Mouse (Mus musculus): ENCODE data around the gene Hk1. TPM values are rescaled to one million over a fixed set of nuclear protein-coding genes. Genes with fewer than 3 reads are reported as not detected.

The Hk1 gene
- 25.4 and 33.7 TPM in 2 replicates for polyA plus RNA-seq (2016; fragmentation: Nextera tagmentation; extraction: Ambion mirVana)

GRCm38 (mm10) chr10:62379808-62380207, at the start of gene Hk1:
TSS of gene Hk1 (minus strand) at chr10:62379908.
- DNase-seq (ENCODE audit: low spot score) = no peak
- no peak within 1 kb of the TSS for H3K4me3 ChIP-seq
- H3K27ac ChIP-seq = no peak within 1 kb of the TSS
- H3K9me3 ChIP-seq (replicated peaks) = no peaks in the 10 kb centered on the region
- 86% methylated on average over 1 of the region's 1 CpGs for WGBS
- H3K36me3 ChIP-seq = no peaks in the 10 kb centered on the region
- H3K4me1 ChIP-seq = no peaks in the 10 kb centered on the region
- no peaks in the 10 kb centered on the region for H3K27me3 ChIP-seq (ENCODE audit: low read depth, poor library complexity, severe bottlenecking)

GRCm38 (mm10) chr10:62425081-62425871, 45.6 kb upstream of the Hk1 start:
- no peak overlapping the region; the same call in 1 of the 2 replicates for H3K27ac ChIP-seq
- no peaks in the 10 kb centered on the region for H3K27me3 ChIP-seq (ENCODE audit: low read depth, poor library complexity, severe bottlenecking)
- 56% methylated on average over 9 of the region's 9 CpGs for WGBS
- H3K36me3 ChIP-seq = peaks cover 28% of the 10 kb centered on the region
- H3K9me3 ChIP-seq (replicated peaks) = no peaks in the 10 kb centered on the region
- no peak overlapping the region for H3K4me3 ChIP-seq
- no peak for DNase-seq (ENCODE audit: low spot score)
- H3K4me1 ChIP-seq = peaks cover 20% of the 10 kb centered on the region

GRCm38 (mm10) chr10:62422255-62422654, 42.5 kb upstream of the Hk1 start, which contains the start of gene Hkdc1:
TSS of gene Hkdc1 (minus strand) at chr10:62422491.
- Histone ChIP-seq H3K4me3 (no peak within 1 kb of the TSS), H3K27ac (peak within 1 kb of the TSS; percentile 22; the same call in 1 of the 2 replicates), H3K4me1 (peaks cover 23% of the 10 kb centered on the region), H3K27me3 (ENCODE audit: low read depth, poor library complexity, severe bottlenecking) (peaks cover 3% of the 10 kb centered on the region; the same call in 1 of the 2 replicates), H3K9me3 (replicated peaks) (no peaks in the 10 kb centered on the region), H3K36me3 (no peaks in the 10 kb centered on the region)
- 50% methylated on average over 15 of the region's 15 CpGs for WGBS
- peak; percentile 54 for DNase-seq (ENCODE audit: low spot score)

- 89% methylated on average over 3 of the region's 3 CpGs for WGBS
- DNase-seq (ENCODE audit: low spot score) = no peak
- Histone ChIP-seq H3K27ac (no peak overlapping the region), H3K36me3 (no peaks in the 10 kb centered on the region), H3K4me3 (no peak overlapping the region), H3K27me3 (ENCODE audit: low read depth, poor library complexity, severe bottlenecking) (peaks cover 3% of the 10 kb centered on the region; the same call in 1 of the 2 replicates), H3K4me1 (peaks cover 23% of the 10 kb centered on the region), H3K9me3 (replicated peaks) (no peaks in the 10 kb centered on the region)
These were observed 41.4 kb upstream of the Hk1 start for GRCm38 (mm10) chr10:62421127-62421526.

GRCm38 (mm10) chr10:62420399-62420798, 40.7 kb upstream of the Hk1 start:
- Histone ChIP-seq H3K4me3 (no peak overlapping the region), H3K27me3 (ENCODE audit: low read depth, poor library complexity, severe bottlenecking) (peaks cover 3% of the 10 kb centered on the region; the same call in 1 of the 2 replicates), H3K36me3 (no peaks in the 10 kb centered on the region), H3K4me1 (peaks cover 17% of the 10 kb centered on the region), H3K9me3 (replicated peaks) (no peaks in the 10 kb centered on the region), H3K27ac (no peak overlapping the region)
- DNase-seq (ENCODE audit: low spot score) = no peak
- 82% methylated on average over 6 of the region's 6 CpGs for WGBS

- peaks cover 10% of the 10 kb centered on the region; the same call in 1 of the 2 replicates for H3K4me1 ChIP-seq
- DNase-seq (ENCODE audit: low spot score) = no peak
- WGBS = 79% methylated on average over 5 of the region's 5 CpGs
These were observed 39.7 kb upstream of the Hk1 start for GRCm38 (mm10) chr10:62419422-62419821.

GRCm38 (mm10) chr10:62418831-62419356, 39.2 kb upstream of the Hk1 start:
- Histone ChIP-seq H3K4me3 (no peak overlapping the region), H3K27ac (no peak overlapping the region), H3K36me3 (no peaks in the 10 kb centered on the region), H3K27me3 (ENCODE audit: low read depth, poor library complexity, severe bottlenecking) (peaks cover 3% of the 10 kb centered on the region; the same call in 1 of the 2 replicates), H3K9me3 (replicated peaks) (no peaks in the 10 kb centered on the region), H3K4me1 (peaks cover 10% of the 10 kb centered on the region; the same call in 1 of the 2 replicates)
- no peak for DNase-seq (ENCODE audit: low spot score)
- WGBS = 78% methylated on average over 7 of the region's 7 CpGs

More at GRCm38 (mm10) chr10:62419422-62419821, 39.7 kb upstream of the Hk1 start:
- Histone ChIP-seq H3K27ac (no peak overlapping the region), H3K4me3 (no peak overlapping the region), H3K36me3 (no peaks in the 10 kb centered on the region), H3K27me3 (ENCODE audit: low read depth, poor library complexity, severe bottlenecking) (peaks cover 3% of the 10 kb centered on the region; the same call in 1 of the 2 replicates), H3K9me3 (replicated peaks) (no peaks in the 10 kb centered on the region)

GRCm38 (mm10) chr10:62413606-62413982, 33.9 kb upstream of the Hk1 start:
- no peak overlapping the region for H3K4me3 ChIP-seq
- WGBS = 26% methylated on average over 4 of the region's 4 CpGs
- H3K4me1 ChIP-seq = peaks cover 16% of the 10 kb centered on the region
- no peak for DNase-seq (ENCODE audit: low spot score)
- no peak overlapping the region for H3K27ac ChIP-seq
- no peaks in the 10 kb centered on the region for H3K9me3 ChIP-seq (replicated peaks)
- peaks cover 4% of the 10 kb centered on the region; the same call in 1 of the 2 replicates for H3K27me3 ChIP-seq (ENCODE audit: low read depth, poor library complexity, severe bottlenecking)
- H3K36me3 ChIP-seq = no peaks in the 10 kb centered on the region

GRCm38 (mm10) chr10:62412906-62413605, 33.3 kb upstream of the Hk1 start:
- no peaks in the 10 kb centered on the region for H3K9me3 ChIP-seq (replicated peaks)
- H3K27me3 ChIP-seq (ENCODE audit: low read depth, poor library complexity, severe bottlenecking) = peaks cover 6% of the 10 kb centered on the region; the same call in 1 of the 2 replicates
- DNase-seq (ENCODE audit: low spot score) = no peak
- no peak overlapping the region for H3K4me3 ChIP-seq
- H3K36me3 ChIP-seq = no peaks in the 10 kb centered on the region
- H3K4me1 ChIP-seq = peaks cover 16% of the 10 kb centered on the region
- H3K27ac ChIP-seq = no peak overlapping the region
- 13% methylated on average over 8 of the region's 8 CpGs for WGBS

- H3K27me3 ChIP-seq (ENCODE audit: low read depth, poor library complexity, severe bottlenecking) = 0 out of 2 replicates have a peak, but pooled peaks cover 3% of the 10 kb centered on the region
- DNase-seq (ENCODE audit: low spot score) = no peak
- 68% methylated on average over 19 of the region's 19 CpGs for WGBS
- H3K4me1 ChIP-seq = peaks cover 16% of the 10 kb centered on the region
- H3K9me3 ChIP-seq (replicated peaks) = no peaks in the 10 kb centered on the region
- H3K36me3 ChIP-seq = no peaks in the 10 kb centered on the region
- no peak overlapping the region for H3K27ac ChIP-seq
- H3K4me3 ChIP-seq = no peak overlapping the region
These were observed 32.0 kb upstream of the Hk1 start for GRCm38 (mm10) chr10:62411431-62412410.

- Histone ChIP-seq H3K4me1 (peaks cover 16% of the 10 kb centered on the region), H3K27ac (no peak overlapping the region), H3K4me3 (no peak overlapping the region), H3K9me3 (replicated peaks) (no peaks in the 10 kb centered on the region), H3K27me3 (ENCODE audit: low read depth, poor library complexity, severe bottlenecking) (0 out of 2 replicates have a peak, but pooled peaks cover 10% of the 10 kb centered on the region), H3K36me3 (no peaks in the 10 kb centered on the region)
- WGBS = 16% methylated on average over 5 of the region's 5 CpGs
- DNase-seq (ENCODE audit: low spot score) = peak; percentile 61
These were observed 31.2 kb upstream of the Hk1 start for GRCm38 (mm10) chr10:62410943-62411342.

GRCm38 (mm10) chr10:62404901-62405300, 25.2 kb upstream of the Hk1 start:
- H3K36me3 ChIP-seq = no peaks in the 10 kb centered on the region
- H3K4me1 ChIP-seq = peaks cover 6% of the 10 kb centered on the region
- DNase-seq (ENCODE audit: low spot score) = peak; percentile 51
- WGBS = 50% methylated on average over 14 of the region's 14 CpGs
- H3K27ac ChIP-seq = no peak overlapping the region
- H3K27me3 ChIP-seq (ENCODE audit: low read depth, poor library complexity, severe bottlenecking) = 0 out of 2 replicates have a peak, but pooled peaks cover 12% of the 10 kb centered on the region
- no peaks in the 10 kb centered on the region for H3K9me3 ChIP-seq (replicated peaks)
- peak overlapping the region; percentile 11 for H3K4me3 ChIP-seq

Data from limb, embryonic 10.5 days (tissue).